Mouse (Mus musculus) heart, adult 2 months (tissue): ENCODE measurements around the gene Vps35l.

Experiments used
- CTCF ChIP-seq: fragments of 200-600 bp; IDR thresholded peaks from 2 replicates; pipeline ENCODE4 v1.8.1; 2022; ENCODE audit warnings: antibody characterized with exemption, mild to moderate bottlenecking, moderate library complexity
- EP300 ChIP-seq: fragments of 200-500 bp; IDR thresholded peaks from 2 replicates; pipeline ENCODE4 v1.6.1; 2011; ENCODE audit warnings: low read depth, low read length, control low read depth; ENCODE audit not compliant: insufficient read depth

GRCm38 (mm10) chr7:118837901-118838300, 97.9 kb downstream of the Vps35l start:
- TF ChIP-seq CTCF (no peak), EP300 (no peak)
